Mouse (Mus musculus): ENCODE measurements around the gene Rab13.

- TF ChIP-seq POLR2A (IDR thresholded peaks at IDR 0.05; ENCODE audit: low read depth, low read length) (no peak), CTCF (IDR thresholded peaks at IDR 0.05; ENCODE audit: extremely low read depth, insufficient read length, insufficient replicate concordance, low read depth, low read length) (no peak)
Observed at GRCm38 (mm10) chr3:90270784-90271183, 57.3 kb downstream of the Rab13 start.

Measured in small intestine, adult 2 months (tissue).